Mouse (Mus musculus) liver, postnatal 0 days (tissue): Measurements from ENCODE around the gene Mark3.

Source experiments
- CTCF ChIP-seq: sonication (generic); IDR thresholded peaks from 2 replicates; pipeline ENCODE4 v1.5.1; 2016; ENCODE audit warnings: antibody characterized with exemption, low read depth
- EP300 ChIP-seq: IDR thresholded peaks from 2 replicates; pipeline ENCODE4 v1.6.1; 2016; ENCODE audit warnings: antibody characterized with exemption, low read depth, mild to moderate bottlenecking

GRCm38 (mm10) chr12:111559647-111560258 is 14.6 kb upstream of the Mark3 start:
- TF ChIP-seq CTCF (no peak), EP300 (no peak)
